Mouse (Mus musculus): ENCODE results near the gene Nanp.

Gene Nanp

DNA sequence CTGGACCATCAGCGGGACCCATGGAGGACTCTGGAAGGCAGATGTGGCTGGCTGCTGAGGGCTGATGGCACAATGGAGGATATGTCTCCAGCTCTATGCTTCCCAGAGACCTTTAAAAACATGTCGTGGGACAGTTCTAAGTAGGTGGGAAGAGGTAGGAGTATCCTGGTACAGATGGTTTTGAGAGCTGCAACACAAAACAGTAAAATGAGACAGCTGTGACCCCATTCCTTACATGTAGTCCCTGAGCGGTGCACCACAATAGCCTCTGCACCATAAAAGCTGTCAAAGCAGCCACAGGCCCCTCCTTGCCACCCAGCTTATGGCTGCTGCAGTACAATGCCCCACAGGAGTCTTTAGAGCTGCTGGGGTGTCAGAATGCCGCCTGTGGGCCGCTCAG, 41.6 kb downstream of the Nanp start:
- DNase-seq (ENCODE audit: low spot score) = no peak

GRCm38 (mm10) chr2:150995324-150995723, 43.9 kb downstream of the Nanp start:
- DNase-seq (ENCODE audit: low spot score) = no peak

DNA sequence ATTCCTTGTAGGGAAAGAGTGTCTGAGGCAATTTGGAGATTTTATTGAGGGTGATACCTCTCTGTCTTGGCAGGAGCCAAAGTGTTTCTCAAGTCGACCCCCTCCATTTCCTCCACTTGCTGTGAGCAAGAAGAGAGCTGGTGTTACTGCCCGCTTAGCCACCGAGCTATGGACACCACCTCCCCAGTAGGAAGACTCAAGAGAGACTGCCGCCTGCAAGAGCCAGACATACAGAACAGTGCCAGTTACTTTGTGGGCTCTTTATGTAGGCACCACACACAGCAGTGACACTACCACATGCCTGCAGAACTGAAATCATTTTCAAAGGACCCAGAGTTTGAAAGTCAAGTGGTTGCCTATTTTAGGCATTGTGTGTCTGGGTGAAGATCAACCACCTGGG, 48.1 kb downstream of the Nanp start:
- DNase-seq (ENCODE audit: low spot score) = no peak

DNA sequence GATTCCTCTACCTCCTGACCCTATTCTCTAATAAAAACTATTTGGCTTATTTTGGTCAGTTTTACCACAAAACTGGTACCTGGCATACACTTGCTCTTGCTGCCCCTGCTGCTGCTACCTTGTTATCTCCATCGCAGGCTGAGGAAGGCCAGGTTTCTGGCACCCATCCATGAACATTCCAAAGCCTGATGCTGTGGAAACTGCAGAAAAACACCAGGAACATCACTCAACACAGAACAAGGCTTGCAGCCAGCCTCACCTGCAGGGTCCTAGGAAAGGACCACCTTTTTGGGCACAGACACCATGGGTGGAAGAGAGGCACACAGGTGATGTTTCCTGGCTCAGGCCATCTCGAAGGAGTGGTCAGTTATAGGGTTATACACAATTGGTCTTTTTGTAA, 48.7 kb downstream of the Nanp start:
- DNase-seq (ENCODE audit: low spot score) = no peak

GRCm38 (mm10) chr2:150985359-150985758, 53.8 kb downstream of the Nanp start:
- DNase-seq (ENCODE audit: low spot score) = no peak

DNA sequence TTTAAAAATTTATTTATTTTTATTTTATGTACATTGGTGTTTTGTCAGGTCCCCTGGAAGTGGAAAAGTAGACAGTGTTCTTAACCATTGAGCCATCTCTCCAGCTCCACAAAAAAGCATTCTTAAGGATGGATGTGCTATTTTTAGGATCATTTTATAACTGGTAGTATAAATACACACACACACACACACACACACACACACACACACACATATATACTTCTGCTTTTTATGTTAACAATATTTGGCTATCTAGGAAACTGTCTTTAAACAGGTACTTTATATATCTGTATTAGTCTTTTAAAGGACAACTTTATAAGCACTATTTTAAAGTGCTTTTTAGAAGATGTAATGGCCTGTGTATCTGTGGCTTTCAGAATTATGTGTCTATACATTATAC, 57.1 kb downstream of the Nanp start:
- no peak for DNase-seq (ENCODE audit: low spot score)

- no peak for DNase-seq (ENCODE audit: low spot score)
Observed at GRCm38 (mm10) chr2:150981524-150981923, 57.7 kb downstream of the Nanp start.

DNA sequence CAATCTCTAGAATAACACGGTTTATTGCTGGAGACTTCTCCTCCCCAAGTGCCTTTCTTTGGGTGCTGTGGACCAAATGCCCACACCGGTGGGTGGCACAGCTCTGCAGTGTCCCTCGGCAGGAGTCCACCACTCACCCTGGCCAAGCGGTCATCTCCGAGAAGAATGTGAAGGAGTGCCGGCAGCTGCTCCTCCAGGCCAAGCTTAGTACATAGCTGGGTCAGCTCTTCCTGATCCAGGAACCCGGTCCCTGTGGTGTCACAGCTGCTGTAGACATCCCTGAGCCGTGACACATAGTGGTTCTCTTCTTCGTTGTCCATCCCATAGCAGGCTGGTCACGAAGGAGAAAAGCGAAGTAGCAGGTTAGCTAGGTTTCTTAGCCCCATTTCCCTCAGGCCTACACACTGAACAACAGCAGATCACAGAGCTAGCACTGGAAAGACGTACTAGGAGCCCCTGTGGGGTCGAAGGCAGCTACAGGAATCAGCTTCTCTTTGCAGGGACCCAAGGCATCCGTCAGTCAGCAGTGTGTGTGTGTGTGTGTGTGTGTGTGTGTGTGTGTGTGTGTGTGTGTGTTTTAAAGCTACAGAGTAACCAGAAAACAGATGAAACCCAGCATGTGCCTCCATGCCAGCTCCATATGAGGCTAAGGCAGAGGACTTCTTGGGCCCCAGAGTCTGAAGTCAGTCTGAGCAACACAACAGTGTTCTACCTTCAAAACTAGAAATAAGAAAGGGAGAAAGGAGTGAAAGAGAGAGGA, 59.2 kb downstream of the Nanp start:
- no peak for DNase-seq (ENCODE audit: low spot score)

Measured in left cerebral cortex, adult 11 months (tissue).